Mouse (Mus musculus) layer of hippocampus, adult 6 months (tissue): ENCODE data around the gene Ccs. TPM values are rescaled to one million over a fixed set of nuclear protein-coding genes. Genes with fewer than 3 reads are reported as not detected.

Source experiments
- long read RNA-seq, 2 experiments: library from polyadenylated mRNA; unstranded; transcript quantifications; one replicate each; pipeline ENCODE4 v2.0.0; 2019 to 2020
- polyA plus RNA-seq: library from polyadenylated mRNA; unstranded; fragments of <200 nt; fragmentation: Nextera tagmentation; gene quantifications from 2 replicates; pipeline ENCODE4 v1.2.3, GENCODE M21; 2021

Ccs gene
- polyA plus RNA-seq, result 41.3 and 45.9 TPM in 2 replicates
- long read RNA-seq, experiment 1, transcript Ccs-201 (8 exons, 1,067 nt), result major isoform, 36 of 40 reads
- long read RNA-seq, experiment 1, partial matches to known transcripts, result 2 of 40 reads
- long read RNA-seq, experiment 1, other reads (novel, unspliced or antisense), result 0 of 40 reads
- long read RNA-seq, experiment 2, transcript Ccs-201 (8 exons, 1,067 nt), result major isoform, 23 of 27 reads
- long read RNA-seq, experiment 2, partial matches to known transcripts, result 1 of 27 reads
- long read RNA-seq, experiment 2, other reads (novel, unspliced or antisense), result 2 of 27 reads

DNA sequence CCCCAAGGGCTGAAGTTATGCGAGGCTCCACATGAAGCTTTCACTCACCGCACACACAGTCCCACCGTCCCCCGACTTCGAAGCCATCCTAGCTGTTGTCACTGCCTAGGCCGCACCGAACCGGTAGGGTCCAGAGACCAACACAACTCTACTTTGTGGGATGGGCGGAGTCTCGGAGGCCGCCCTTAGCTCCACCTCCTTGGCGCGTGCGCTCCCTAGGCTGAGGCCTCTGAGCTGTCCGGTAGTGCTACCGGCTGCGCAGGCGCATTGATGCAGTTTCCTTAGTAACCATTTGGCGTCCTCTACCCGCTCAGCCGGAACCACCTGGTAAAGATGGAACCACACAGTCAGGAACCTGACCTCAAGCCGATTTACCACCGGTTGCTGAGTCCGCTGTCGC, at the start of gene Ccs, which contains the start of gene Ccdc87:
Gene Ccs, minus strand, starts transcription at position 184 of the 400 bp plus-strand sequence.
Gene Ccdc87, plus strand, starts transcription at position 218 of the 400 bp plus-strand sequence.

GRCm38 (mm10) chr19:4878405-4879323, 39.5 kb upstream of the Ccs start, which contains the start of gene Zdhhc24:
Gene Zdhhc24, plus strand, starts transcription at chr19:4878668.

GRCm38 (mm10) chr19:4877785-4878184, 38.7 kb upstream of the Ccs start, which contains the start of gene Actn3:
Gene Actn3, minus strand, starts transcription at chr19:4877909.

GRCm38 (mm10) chr19:4854552-4855469, 15.7 kb upstream of the Ccs start, which contains the start of gene Ctsf:
Gene Ctsf, plus strand, starts transcription at chr19:4855130.

GRCm38 (mm10) chr19:4811063-4811908, 27.8 kb downstream of the Ccs start, which contains the start of the genes Gm21992 and Rbm14:
Gene Gm21992, minus strand, starts transcription at chr19:4811612.
Gene Rbm14, minus strand, starts transcription at chr19:4811634.

DNA sequence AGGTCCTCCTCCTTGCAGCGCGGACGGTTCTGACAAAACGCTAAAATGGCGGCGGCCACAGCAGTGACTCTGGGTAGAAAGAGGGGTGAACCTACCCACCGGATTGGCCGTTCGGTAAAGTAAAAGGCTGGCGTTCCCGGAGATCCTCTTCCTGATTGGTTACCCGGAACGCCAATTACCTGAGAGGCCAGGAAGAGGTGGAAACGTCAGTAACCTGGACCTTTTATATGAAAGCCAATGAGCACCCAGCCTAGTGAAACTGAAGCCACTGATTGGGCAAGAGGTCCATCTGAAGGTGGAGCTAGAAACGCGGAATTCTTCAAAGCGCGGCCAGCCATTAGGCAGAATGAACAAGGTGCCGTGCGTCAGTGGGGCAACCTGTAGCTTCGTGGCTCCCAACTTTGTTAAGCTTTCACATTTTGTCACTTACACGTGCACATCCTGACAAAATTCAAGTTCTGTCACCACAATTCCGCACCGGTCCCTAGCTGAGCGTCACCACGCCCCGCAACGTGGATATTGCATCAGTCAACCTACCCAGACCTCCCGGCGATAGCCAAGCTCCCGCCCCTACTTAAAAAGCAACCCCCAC, 45.2 kb downstream of the Ccs start, which contains the start of gene Rbm4:
Gene Rbm4, minus strand, starts transcription at position 71 of the 592 bp plus-strand sequence.

Other genes starting within 250 kb of the Ccs start
- gene Lrfn4, start 223.7 kb downstream of the Ccs start, polyA plus RNA-seq, result 1.8 and 2.0 TPM in 2 replicates
- 38.5 and 45.4 TPM in 2 replicates for gene Rce1, start 213.7 kb downstream of the Ccs start, polyA plus RNA-seq
- gene Gm960, start 140.7 kb downstream of the Ccs start, polyA plus RNA-seq, result 2.7 and 3.9 TPM in 2 replicates
- 53.6 and 65.0 TPM in 2 replicates for gene Sptbn2, start 128.2 kb downstream of the Ccs start, polyA plus RNA-seq
- 25.3 and 27.5 TPM in 2 replicates for gene Rbm4b, start 82.8 kb downstream of the Ccs start, polyA plus RNA-seq
- gene Rbm4, start 45.4 kb downstream of the Ccs start, polyA plus RNA-seq, result 25.9 and 31.1 TPM in 2 replicates
- gene Gm21992, start 27.7 kb downstream of the Ccs start, polyA plus RNA-seq, result 6.4 and 9.5 TPM in 2 replicates
- gene Rbm14, start 27.7 kb downstream of the Ccs start, polyA plus RNA-seq, result 8.9 and 10.8 TPM in 2 replicates
- gene Ccdc87, start within 50 bp of the Ccs start, polyA plus RNA-seq, result 1.6 and 1.7 TPM in 2 replicates
- 112 TPM in 2 replicates for gene Ctsf, start 15.8 kb upstream of the Ccs start, polyA plus RNA-seq
- 0.69 and 1.2 TPM in 2 replicates for gene Actn3, start 38.6 kb upstream of the Ccs start, polyA plus RNA-seq
- gene Zdhhc24, start 39.3 kb upstream of the Ccs start, polyA plus RNA-seq, result 9.4 and 11.3 TPM in 2 replicates
- gene Bbs1, start 67.3 kb upstream of the Ccs start, polyA plus RNA-seq, result 10.9 and 14.6 TPM in 2 replicates
- 20.4 and 22.2 TPM in 2 replicates for gene Dpp3, start 89.0 kb upstream of the Ccs start, polyA plus RNA-seq
- gene Peli3, start 103.8 kb upstream of the Ccs start, polyA plus RNA-seq, result 7.8 and 8.6 TPM in 2 replicates
- 144 and 145 TPM in 2 replicates for gene Mrpl11, start 122.8 kb upstream of the Ccs start, polyA plus RNA-seq
- 5.2 and 8.9 TPM in 2 replicates for gene Npas4, start 151.0 kb upstream of the Ccs start, polyA plus RNA-seq
- gene Slc29a2, start 184.5 kb upstream of the Ccs start, polyA plus RNA-seq, result 8.2 and 8.5 TPM in 2 replicates
- gene B4gat1, start 199.5 kb upstream of the Ccs start, polyA plus RNA-seq, result 149 and 162 TPM in 2 replicates
- 2.2 and 2.6 TPM in 2 replicates for gene AC124502.3, start 199.6 kb upstream of the Ccs start, polyA plus RNA-seq
- gene Brms1, start 202.0 kb upstream of the Ccs start, polyA plus RNA-seq, result 27.0 and 31.7 TPM in 2 replicates
- gene Rin1, start 211.1 kb upstream of the Ccs start, polyA plus RNA-seq, result 21.3 TPM in 2 replicates
- 2.0 and 3.4 TPM in 2 replicates for gene Cd248, start 228.7 kb upstream of the Ccs start, polyA plus RNA-seq
- 118 and 149 TPM in 2 replicates for gene Tmem151a, start 246.2 kb upstream of the Ccs start, polyA plus RNA-seq
- gene Yif1a, start 249.2 kb upstream of the Ccs start, polyA plus RNA-seq, result 46.2 and 52.4 TPM in 2 replicates